Mouse (Mus musculus) bone marrow, adult 2 months (tissue): ENCODE data around the gene Tmeff2. TPM values are rescaled to one million over a fixed set of nuclear protein-coding genes. Genes with fewer than 3 reads are reported as not detected.

Experiments
- H3K27ac ChIP-seq: fragments of 200-500 bp; 2 replicates; pipeline ENCODE4 v1.5.1; 2012; ENCODE audit warnings: low read depth, mild to moderate bottlenecking, control low read depth, inconsistent platforms, low read length; ENCODE audit not compliant: control insufficient read depth, poor library complexity, insufficient read depth
- H3K4me1 ChIP-seq: fragments of 200-500 bp; 2 replicates; pipeline ENCODE4 v1.6.1; 2011; ENCODE audit warnings: low read length; ENCODE audit not compliant: control insufficient read depth, insufficient read depth
- H3K4me3 ChIP-seq: fragments of 200-500 bp; replicated peaks from 2 replicates; pipeline ENCODE3; 2011; ENCODE audit warnings: mild to moderate bottlenecking, low read depth, low read length, control low read depth; ENCODE audit not compliant: control insufficient read depth
- CTCF ChIP-seq: fragments of 200-500 bp; IDR thresholded peaks from 2 replicates; pipeline ENCODE4 v1.5.1; 2011; ENCODE audit warnings: low read length, control low read depth; ENCODE audit not compliant: control insufficient read depth, insufficient read depth
- POLR2A ChIP-seq: fragments of 200-500 bp; IDR thresholded peaks from 2 replicates; pipeline ENCODE4 v1.6.1; 2011; ENCODE audit warnings: low read depth, mild to moderate bottlenecking, control low read depth, low read length, borderline replicate concordance; ENCODE audit not compliant: control insufficient read depth
- WGBS: fragments of 180-500 bp; shearing (Covaris S2); methylation state at CpG from one replicate; pipeline ENCODE4 v1.1.7; 2018; 5-methylcytosine and 5-hydroxymethylcytosine counted together
- polyA plus RNA-seq: library from polyadenylated mRNA; stranded (reverse); fragments of >200 nt; gene quantifications from 2 replicates; pipeline ENCODE4 v1.2.4, GENCODE M21; 2011; ENCODE audit warnings: low replicate concordance; ENCODE audit not compliant: missing spikeins, insufficient read depth, insufficient read length

The Tmeff2 gene
- polyA plus RNA-seq, 1 experiment = not detected

- no peak overlapping the region for H3K4me3 ChIP-seq
- H3K4me1 ChIP-seq = no peaks in the 10 kb centered on the region
- WGBS = 72% methylated on average over 4 of the region's 4 CpGs
- H3K27ac ChIP-seq = no peak overlapping the region
- TF ChIP-seq CTCF (no peak), POLR2A (no peak)
Measured at GRCm38 (mm10) chr1:51145693-51146092, 245.2 kb downstream of the Tmeff2 start.

GRCm38 (mm10) chr1:51148481-51149137, 248.2 kb downstream of the Tmeff2 start:
- TF ChIP-seq CTCF (no peak), POLR2A (no peak)
- H3K27ac ChIP-seq = no peak overlapping the region
- no peaks in the 10 kb centered on the region for H3K4me1 ChIP-seq
- 81% methylated on average over 9 of the region's 9 CpGs for WGBS
- H3K4me3 ChIP-seq = no peak overlapping the region

- Histone ChIP-seq H3K27ac (no peak overlapping the region), H3K4me1 (no peaks in the 10 kb centered on the region), H3K4me3 (no peak overlapping the region)
- no peak for TF ChIP-seq CTCF
- WGBS = 71% methylated on average over 4 of the region's 4 CpGs
Measured at GRCm38 (mm10) chr1:51149488-51149887, 249.0 kb downstream of the Tmeff2 start.

- Histone ChIP-seq H3K4me3 (no peak overlapping the region), H3K27ac (no peak overlapping the region), H3K4me1 (no peaks in the 10 kb centered on the region)
- TF ChIP-seq POLR2A (no peak), CTCF (no peak)
- 78% methylated on average over 1 of the region's 1 CpGs for WGBS
Measured at GRCm38 (mm10) chr1:51149890-51150289, 249.4 kb downstream of the Tmeff2 start.

- Histone ChIP-seq H3K4me1 (no peaks in the 10 kb centered on the region), H3K4me3 (no peak overlapping the region), H3K27ac (no peak overlapping the region)
- 69% methylated on average over 2 of the region's 2 CpGs for whole genome bisulfite sequencing
- TF ChIP-seq POLR2A (no peak), CTCF (no peak)
Measured at GRCm38 (mm10) chr1:51152017-51152416, 251.6 kb downstream of the Tmeff2 start.

GRCm38 (mm10) chr1:51152856-51153255, 252.4 kb downstream of the Tmeff2 start:
- Histone ChIP-seq H3K4me1 (no peaks in the 10 kb centered on the region), H3K4me3 (no peak overlapping the region), H3K27ac (no peak overlapping the region)
- 72% methylated on average over 5 of the region's 5 CpGs for WGBS
- TF ChIP-seq POLR2A (no peak), CTCF (no peak)

- WGBS = 67% methylated on average over 2 of the region's 2 CpGs
- H3K27ac ChIP-seq = no peak overlapping the region
- no peak overlapping the region for H3K4me3 ChIP-seq
- H3K4me1 ChIP-seq = no peaks in the 10 kb centered on the region
- TF ChIP-seq CTCF = no peak
- TF ChIP-seq POLR2A = no peak
Measured at GRCm38 (mm10) chr1:51184276-51184675, 283.8 kb downstream of the Tmeff2 start.

- Histone ChIP-seq H3K27ac (no peak overlapping the region), H3K4me1 (no peaks in the 10 kb centered on the region), H3K4me3 (no peak overlapping the region)
- TF ChIP-seq POLR2A (no peak), CTCF (no peak)
- whole genome bisulfite sequencing = 85% methylated on average over 5 of the region's 5 CpGs
Measured at GRCm38 (mm10) chr1:51189008-51189407, 288.6 kb downstream of the Tmeff2 start.

- no peak overlapping the region for H3K27ac ChIP-seq
- H3K4me3 ChIP-seq = no peak overlapping the region
- no peak for TF ChIP-seq CTCF
- H3K4me1 ChIP-seq = no peaks in the 10 kb centered on the region
Measured at GRCm38 (mm10) chr1:51191253-51191652, 290.8 kb downstream of the Tmeff2 start.
